Mouse (Mus musculus): Measurements from ENCODE around the gene 4930402H24Rik.

The 4930402H24Rik gene

DNA sequence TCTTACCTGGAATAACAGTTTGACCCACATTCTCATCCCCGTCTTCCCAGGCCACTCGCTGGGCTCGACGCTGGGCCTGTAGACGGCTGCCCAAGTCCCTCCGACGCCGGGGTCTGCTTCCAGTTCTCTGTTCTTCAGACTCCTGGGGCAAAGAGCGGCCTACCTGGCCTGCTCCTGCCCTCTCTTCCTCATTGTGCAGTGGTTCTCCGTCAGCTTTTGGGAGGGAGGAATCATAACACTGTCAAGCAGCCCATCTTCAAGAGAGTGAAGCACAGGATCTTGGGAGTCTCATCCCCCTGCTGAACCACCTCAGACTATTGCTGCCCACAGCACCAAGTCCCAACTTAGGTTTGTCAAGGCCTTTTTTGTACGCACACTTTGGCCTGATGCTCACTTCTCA is 242.9 kb downstream of the 4930402H24Rik start:
- DNase-seq (ENCODE audit: low spot score) = no peak

DNA sequence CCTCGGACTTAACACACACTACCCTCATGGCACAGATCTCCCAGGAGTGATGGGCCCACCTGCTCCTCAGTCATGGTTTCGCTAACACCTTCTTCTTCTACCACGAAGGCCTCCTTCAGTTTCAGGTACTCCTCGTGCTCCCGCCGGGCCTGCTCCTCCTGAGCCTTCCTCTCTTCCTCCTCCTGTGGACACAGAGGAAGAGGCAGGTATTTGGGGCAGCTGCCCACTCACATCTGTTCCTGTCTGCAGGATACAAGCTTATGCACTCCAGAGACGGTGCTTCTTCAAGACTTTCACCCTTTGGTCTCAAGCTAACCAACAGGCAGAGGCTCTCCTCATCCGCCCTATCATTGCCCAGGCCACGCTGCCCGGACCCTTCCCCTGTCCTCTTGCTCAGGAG is 247.7 kb downstream of the 4930402H24Rik start:
- DNase-seq (ENCODE audit: low spot score) = no peak

DNA sequence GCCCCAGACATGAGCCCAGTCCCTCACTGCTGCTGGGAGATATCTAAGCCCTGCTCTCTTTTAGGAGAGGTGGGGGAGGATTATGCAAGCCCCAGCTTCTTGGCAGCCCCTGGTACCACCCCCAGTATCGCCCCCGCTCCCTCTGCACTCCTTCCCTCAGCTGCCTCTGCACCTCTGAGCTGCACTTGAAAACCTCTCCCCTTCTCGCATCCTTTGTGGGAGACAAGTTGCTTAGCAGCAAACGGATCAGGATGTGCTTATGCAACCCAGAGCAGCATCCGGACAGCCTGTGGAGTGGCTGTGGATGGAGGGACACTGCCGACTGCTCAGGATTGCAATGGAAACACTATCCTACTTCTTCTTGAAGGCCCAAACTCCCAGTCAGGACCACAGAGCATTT is 248.7 kb downstream of the 4930402H24Rik start:
- DNase-seq (ENCODE audit: low spot score) = no peak

DNA sequence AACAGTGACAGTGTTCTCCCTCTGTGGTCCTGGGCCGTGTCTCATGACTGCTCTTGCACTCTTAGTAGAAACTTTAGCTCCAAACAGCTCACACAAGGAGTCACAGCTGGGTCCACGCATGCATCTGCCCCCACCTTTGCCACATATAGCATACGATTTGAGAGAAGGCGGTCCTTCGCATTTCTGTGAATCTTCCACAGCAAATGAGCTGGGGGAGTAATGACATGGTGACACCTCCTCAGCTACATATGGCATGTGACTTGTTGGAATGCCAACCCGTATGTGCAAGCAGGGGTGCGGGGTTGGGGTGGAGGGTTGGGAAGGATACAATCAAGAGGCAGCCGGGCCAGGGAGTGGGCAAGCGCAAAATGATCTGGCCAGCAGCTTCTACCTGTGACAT is 249.7 kb downstream of the 4930402H24Rik start:
- no peak for DNase-seq (ENCODE audit: low spot score)

Data from c-Kit-positive CD71-positive TER-119-positive erythroid progenitor cells, embryonic 14.5 days (primary cell).